Mouse (Mus musculus) neural tube, embryonic 13.5 days (tissue): Measurements from ENCODE around the gene Ccdc22. TPM values are rescaled to one million over a fixed set of nuclear protein-coding genes. Genes with fewer than 3 reads are reported as not detected.
A peak's percentile ranks its signal among the peaks of the same experiment; 100 is the strongest.

Source experiments
- ATAC-seq: fragments of 200-750 bp; cut with Nextera tagmentation; 2 replicates; pipeline ENCODE4 v1.8.0; 2017; ENCODE audit warnings: low read depth, mild to moderate bottlenecking, moderate TSS enrichment, moderate library complexity
- H3K27ac ChIP-seq: fragments of 300-500 bp; sonication (generic); replicated peaks from 2 replicates; pipeline ENCODE4 v1.5.1; 2015; ENCODE audit warnings: moderate library complexity, mild to moderate bottlenecking, inconsistent platforms
- H3K27me3 ChIP-seq: fragments of 300-500 bp; sonication (generic); 2 replicates; pipeline ENCODE4 v1.6.1; 2015; ENCODE audit warnings: mild to moderate bottlenecking, inconsistent platforms
- H3K36me3 ChIP-seq: fragments of 300-500 bp; sonication (generic); 2 replicates; pipeline ENCODE4 v1.6.1; 2015; ENCODE audit warnings: mild to moderate bottlenecking, inconsistent platforms
- H3K4me1 ChIP-seq: fragments of 300-500 bp; sonication (generic); replicated peaks from 2 replicates; pipeline ENCODE4 v1.6.1; 2015; ENCODE audit warnings: inconsistent platforms
- H3K4me2 ChIP-seq: fragments of 300-500 bp; sonication (generic); 2 replicates; pipeline ENCODE4 v1.6.1; 2015; ENCODE audit warnings: inconsistent platforms, mild to moderate bottlenecking, moderate library complexity
- H3K4me3 ChIP-seq: fragments of 300-500 bp; sonication (generic); 2 replicates; pipeline ENCODE4 v1.5.1; 2015; ENCODE audit warnings: mild to moderate bottlenecking, inconsistent platforms
- H3K9ac ChIP-seq: fragments of 300-500 bp; sonication (generic); 2 replicates; pipeline ENCODE4 v1.6.1; 2015; ENCODE audit warnings: moderate library complexity, mild to moderate bottlenecking, inconsistent platforms
- H3K9me3 ChIP-seq: fragments of 300-500 bp; sonication (generic); 2 replicates; pipeline ENCODE4 v1.6.1; 2016; ENCODE audit warnings: inconsistent platforms
- WGBS: fragments of 180-500 bp; shearing (Covaris S2); methylation state at CpG from one replicate; pipeline ENCODE4 v1.1.7; 2015; 5-methylcytosine and 5-hydroxymethylcytosine counted together
- polyA plus RNA-seq: library from polyadenylated mRNA; unstranded; fragments of >200 nt; fragmentation: Nextera tagmentation; extraction: Ambion mirVana; gene quantifications from 2 replicates; pipeline ENCODE4 v1.2.1, GENCODE M21; 2015

The Ccdc22 gene
- polyA plus RNA-seq = 28.0 and 29.6 TPM in 2 replicates

- Histone ChIP-seq H3K9me3 (no peaks in the 10 kb centered on the region), H3K4me3 (peak within 1 kb of the TSS; percentile 46), H3K36me3 (no peaks in the 10 kb centered on the region), H3K27me3 (peaks cover 6% of the 10 kb centered on the region; the same call in 1 of the 2 replicates), H3K9ac (peak within 1 kb of the TSS; percentile 69), H3K4me1 (peaks cover 14% of the 10 kb centered on the region), H3K4me2 (peak within 1 kb of the TSS; percentile 58), H3K27ac (0 out of 2 replicates have a peak within 1 kb of the TSS, but pooled peaks have one; percentile 38)
- WGBS = 14% methylated on average over 28 of the region's 28 CpGs
- peak; percentile 90 for ATAC-seq
Measured at GRCm38 (mm10) chrX:7604879-7605574, at the start of gene Ccdc22. Gene Ccdc22, minus strand, starts transcription at chrX:7605517.

DNA sequence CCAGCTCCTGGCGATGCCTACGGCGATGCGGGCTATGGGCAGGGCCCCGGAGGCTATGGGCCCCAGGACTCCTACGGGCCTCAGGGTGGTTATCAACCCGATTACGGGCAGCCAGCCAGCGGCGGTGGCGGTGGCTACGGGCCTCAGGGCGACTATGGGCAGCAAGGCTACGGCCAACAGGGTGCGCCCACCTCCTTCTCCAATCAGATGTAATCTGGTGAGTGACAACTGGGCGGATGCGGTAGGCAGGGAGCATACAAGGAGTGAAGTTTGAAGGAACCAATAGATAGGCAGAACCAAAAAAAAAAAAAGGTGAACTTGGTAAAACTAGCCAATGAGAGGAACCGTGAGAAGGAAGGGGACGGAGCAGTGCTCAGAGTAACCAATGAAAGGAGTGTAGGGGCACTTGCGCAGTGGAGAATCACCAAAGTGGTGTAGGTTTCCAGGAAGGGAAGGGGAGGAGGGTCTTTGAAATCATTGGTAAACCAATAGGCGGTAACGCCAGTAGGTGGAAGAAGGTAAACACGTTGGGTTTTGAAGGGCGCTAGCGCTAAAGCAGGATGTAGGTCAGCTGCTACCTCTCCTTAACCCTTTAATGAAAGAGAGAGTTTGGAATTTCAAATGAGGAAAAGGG, 43.5 kb upstream of the Ccdc22 start:
- WGBS = 20% methylated on average over 25 of the region's 25 CpGs
- H3K27me3 ChIP-seq = no peaks in the 10 kb centered on the region
- peaks cover 26% of the 10 kb centered on the region for H3K36me3 ChIP-seq
- no peaks in the 10 kb centered on the region for H3K9me3 ChIP-seq
- H3K9ac ChIP-seq = peak overlapping the region; percentile 64; the same call in 1 of the 2 replicates
- peak overlapping the region; percentile 70 for H3K27ac ChIP-seq
- peak overlapping the region; percentile 50 for H3K4me2 ChIP-seq
- peak; percentile 97 for ATAC-seq
- peaks cover 5% of the 10 kb centered on the region for H3K4me1 ChIP-seq
- H3K4me3 ChIP-seq = peak overlapping the region; percentile 35

- Histone ChIP-seq H3K9ac (no peak overlapping the region), H3K4me1 (peaks cover 13% of the 10 kb centered on the region), H3K4me3 (no peak overlapping the region), H3K27me3 (no peaks in the 10 kb centered on the region), H3K27ac (no peak overlapping the region), H3K36me3 (peaks cover 11% of the 10 kb centered on the region; the same call in 1 of the 2 replicates), H3K9me3 (no peaks in the 10 kb centered on the region), H3K4me2 (no peak overlapping the region)
- WGBS = 15% methylated on average over 5 of the region's 5 CpGs
- no peak for ATAC-seq
Measured at GRCm38 (mm10) chrX:7645349-7645748, 40.0 kb upstream of the Ccdc22 start.

GRCm38 (mm10) chrX:7640785-7641184, 35.5 kb upstream of the Ccdc22 start:
- Histone ChIP-seq H3K4me2 (peak overlapping the region; percentile 63), H3K36me3 (0 out of 2 replicates have a peak, but pooled peaks cover 7% of the 10 kb centered on the region), H3K4me1 (peaks cover 8% of the 10 kb centered on the region), H3K9me3 (no peaks in the 10 kb centered on the region), H3K27ac (0 out of 2 replicates have a peak overlapping the region, but pooled peaks have one; percentile 5), H3K9ac (peak overlapping the region; percentile 81; the same call in 1 of the 2 replicates), H3K4me3 (peak overlapping the region; percentile 51), H3K27me3 (no peaks in the 10 kb centered on the region)
- ATAC-seq = no peak
- 33% methylated on average over 11 of the region's 12 CpGs for WGBS

DNA sequence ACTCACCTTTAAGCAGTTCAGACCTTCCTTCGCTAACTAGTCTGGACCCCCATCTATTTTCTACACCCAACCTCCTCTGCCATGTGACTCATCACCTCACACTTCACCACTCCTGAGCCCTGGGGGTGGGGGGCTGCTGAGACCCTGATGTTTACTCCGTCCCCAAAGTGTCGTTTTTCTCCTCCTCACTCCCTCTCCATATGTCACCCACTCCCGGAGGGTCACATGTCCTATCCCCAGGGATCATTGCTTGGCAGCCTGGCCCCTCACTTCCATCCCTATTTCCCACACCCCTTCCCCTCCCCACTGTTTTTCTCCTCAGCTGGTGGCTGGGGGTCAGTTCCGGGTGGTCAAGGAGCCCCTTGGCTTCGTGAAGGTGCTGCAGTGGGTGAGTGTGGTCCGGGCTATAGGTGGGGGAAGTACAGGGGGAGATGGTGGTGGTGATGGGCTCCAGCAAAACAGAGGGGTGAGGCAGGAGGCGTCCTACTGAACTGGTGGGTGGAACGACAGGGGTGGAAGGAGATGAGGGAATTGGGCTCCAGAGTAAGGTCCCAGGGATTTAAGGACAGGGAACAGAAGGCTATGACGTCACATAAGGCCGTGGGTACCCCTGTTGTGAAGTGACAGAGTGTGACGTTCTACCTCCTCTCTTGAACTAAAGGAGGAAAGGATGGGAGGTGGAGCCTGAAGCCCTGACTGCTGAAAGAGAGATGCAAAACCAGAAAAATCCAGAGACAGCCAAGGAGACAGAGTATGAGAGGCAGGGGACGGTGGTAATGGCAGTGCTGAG, 34.4 kb upstream of the Ccdc22 start:
- H3K9me3 ChIP-seq = no peaks in the 10 kb centered on the region
- H3K27ac ChIP-seq = peak overlapping the region; percentile 82
- peak overlapping the region; percentile 51 for H3K4me3 ChIP-seq
- H3K9ac ChIP-seq = peak overlapping the region; percentile 81
- H3K36me3 ChIP-seq = 0 out of 2 replicates have a peak, but pooled peaks cover 4% of the 10 kb centered on the region
- H3K4me1 ChIP-seq = peaks cover 8% of the 10 kb centered on the region
- WGBS = 24% methylated on average over 13 of the region's 13 CpGs
- ATAC-seq = peak; percentile 51
- H3K27me3 ChIP-seq = no peaks in the 10 kb centered on the region
- peak overlapping the region; percentile 63 for H3K4me2 ChIP-seq

- Histone ChIP-seq H3K4me2 (peak within 1 kb of the TSS; percentile 63), H3K4me1 (peaks cover 8% of the 10 kb centered on the region), H3K27me3 (no peaks in the 10 kb centered on the region), H3K9ac (peak within 1 kb of the TSS; percentile 81), H3K36me3 (0 out of 2 replicates have a peak, but pooled peaks cover 4% of the 10 kb centered on the region), H3K27ac (peak within 1 kb of the TSS; percentile 82), H3K4me3 (peak within 1 kb of the TSS; percentile 51), H3K9me3 (no peaks in the 10 kb centered on the region)
- 24% methylated on average over 41 of the region's 42 CpGs for WGBS
- ATAC-seq = peak; percentile 88
Measured at GRCm38 (mm10) chrX:7638401-7639091, 33.2 kb upstream of the Ccdc22 start, which contains the start of gene Syp. Gene Syp, plus strand, starts transcription at chrX:7638471.

- Histone ChIP-seq H3K4me3 (no peak overlapping the region), H3K4me1 (no peaks in the 10 kb centered on the region; the same call in 1 of the 2 replicates), H3K27me3 (no peaks in the 10 kb centered on the region), H3K9ac (no peak overlapping the region), H3K4me2 (no peak overlapping the region), H3K36me3 (no peaks in the 10 kb centered on the region), H3K27ac (no peak overlapping the region), H3K9me3 (no peaks in the 10 kb centered on the region)
- no peak for ATAC-seq
- WGBS = 78% methylated on average over 3 of the region's 3 CpGs
Measured at GRCm38 (mm10) chrX:7635101-7635500, 29.8 kb upstream of the Ccdc22 start.

GRCm38 (mm10) chrX:7632560-7632959, 27.2 kb upstream of the Ccdc22 start:
- WGBS = 88% methylated on average over 6 of the region's 6 CpGs
- no peaks in the 10 kb centered on the region for H3K4me1 ChIP-seq
- H3K9ac ChIP-seq = no peak overlapping the region
- no peak for ATAC-seq
- H3K9me3 ChIP-seq = no peaks in the 10 kb centered on the region
- no peaks in the 10 kb centered on the region for H3K27me3 ChIP-seq
- H3K4me3 ChIP-seq = no peak overlapping the region
- H3K36me3 ChIP-seq = no peaks in the 10 kb centered on the region
- no peak overlapping the region for H3K27ac ChIP-seq
- no peak overlapping the region for H3K4me2 ChIP-seq

GRCm38 (mm10) chrX:7617889-7618551, 12.7 kb upstream of the Ccdc22 start:
- WGBS = 83% methylated on average over 12 of the region's 12 CpGs
- Histone ChIP-seq H3K36me3 (no peaks in the 10 kb centered on the region), H3K9me3 (no peaks in the 10 kb centered on the region), H3K9ac (no peak overlapping the region), H3K4me1 (no peaks in the 10 kb centered on the region), H3K27me3 (no peaks in the 10 kb centered on the region), H3K4me3 (no peak overlapping the region), H3K4me2 (no peak overlapping the region), H3K27ac (no peak overlapping the region)
- no peak for ATAC-seq

- Histone ChIP-seq H3K9me3 (no peaks in the 10 kb centered on the region), H3K9ac (peak overlapping the region; percentile 66), H3K36me3 (no peaks in the 10 kb centered on the region), H3K4me1 (no peaks in the 10 kb centered on the region), H3K4me2 (peak overlapping the region; percentile 64), H3K27ac (no peak overlapping the region), H3K4me3 (peak overlapping the region; percentile 42), H3K27me3 (peaks cover 6% of the 10 kb centered on the region; the same call in 1 of the 2 replicates)
- 23% methylated on average over 26 of the region's 26 CpGs for WGBS
- ATAC-seq = peak; percentile 68
Measured at GRCm38 (mm10) chrX:7610536-7611258, 5.4 kb upstream of the Ccdc22 start.
